Mouse (Mus musculus): ENCODE results near the gene Arhgap45.

DNA sequence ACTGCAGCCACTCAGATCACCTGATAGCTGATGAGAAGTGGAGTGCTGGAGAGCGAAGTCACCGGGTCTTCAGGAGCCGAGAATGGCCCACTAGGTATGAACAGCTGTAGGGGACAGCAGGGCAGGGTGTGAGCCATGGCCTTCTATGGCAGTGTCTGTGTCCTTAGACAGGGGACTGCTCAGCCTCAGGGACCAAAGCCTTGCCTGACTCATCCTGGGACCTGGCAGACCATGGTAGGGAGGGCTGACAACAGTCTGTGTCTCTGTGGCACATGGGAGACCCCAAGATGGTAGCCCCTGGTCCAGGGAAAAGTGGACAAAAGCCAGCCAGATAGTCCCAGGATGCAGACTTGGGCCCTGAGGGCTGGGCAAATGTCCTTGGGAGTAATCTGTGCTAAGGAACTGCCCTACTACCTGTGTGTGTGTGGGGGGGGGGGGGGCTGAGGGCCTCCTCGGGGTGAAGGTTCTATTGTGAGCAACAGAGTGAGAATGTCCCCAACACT is 53.5 kb downstream of the Arhgap45 start:
- TF ChIP-seq EP300 (optimal IDR thresholded peaks at IDR 0.05) (no peak), CTCF (IDR thresholded peaks at IDR 0.05; ENCODE audit: low read depth) (no peak)

Measured in stomach, postnatal 0 days (tissue).